Mouse (Mus musculus) midbrain, embryonic 16.5 days (tissue): ENCODE data around the gene Trmt10a. TPM values are rescaled to one million over a fixed set of nuclear protein-coding genes. Genes with fewer than 3 reads are reported as not detected.
A peak's percentile ranks its signal among the peaks of the same experiment; 100 is the strongest.

Experiments used
- ATAC-seq: fragments of 200-750 bp; cut with Nextera tagmentation; 2 replicates; pipeline ENCODE4 v1.8.0; 2017; ENCODE audit warnings: moderate TSS enrichment
- H3K27ac ChIP-seq: fragments of 300-500 bp; sonication (generic); 2 replicates; pipeline ENCODE4 v1.5.1; 2014; ENCODE audit warnings: mild to moderate bottlenecking, low read length, mixed read lengths
- H3K27me3 ChIP-seq: fragments of 300-500 bp; sonication (generic); 2 replicates; pipeline ENCODE4 v1.6.1; 2014; ENCODE audit warnings: low read depth, low read length, mixed read lengths; ENCODE audit not compliant: control insufficient read depth, insufficient read depth
- H3K36me3 ChIP-seq: fragments of 300-500 bp; sonication (generic); 2 replicates; pipeline ENCODE4 v1.6.1; 2014; ENCODE audit warnings: mild to moderate bottlenecking, low read length, moderate library complexity, mixed read lengths; ENCODE audit not compliant: control insufficient read depth, insufficient read depth
- H3K4me1 ChIP-seq: fragments of 300-500 bp; sonication (generic); 2 replicates; pipeline ENCODE4 v1.6.1; 2014; ENCODE audit warnings: mild to moderate bottlenecking, low read length, mixed read lengths; ENCODE audit not compliant: control insufficient read depth, insufficient read depth
- H3K4me2 ChIP-seq: fragments of 300-500 bp; sonication (generic); 2 replicates; pipeline ENCODE4 v1.6.1; 2014; ENCODE audit warnings: mild to moderate bottlenecking, low read length, mixed read lengths
- H3K4me3 ChIP-seq: fragments of 300-500 bp; sonication (generic); 2 replicates; pipeline ENCODE4 v1.5.1; 2014; ENCODE audit warnings: low read depth, mild to moderate bottlenecking, low read length, moderate library complexity, mixed read lengths
- H3K9ac ChIP-seq: fragments of 300-500 bp; sonication (generic); 2 replicates; pipeline ENCODE4 v1.6.1; 2014; ENCODE audit warnings: low read depth, low read length, mixed read lengths
- H3K9me3 ChIP-seq: fragments of 300-500 bp; sonication (generic); replicated peaks from 2 replicates; pipeline ENCODE4 v1.6.1; 2014; ENCODE audit warnings: mild to moderate bottlenecking, low read length, mixed read lengths; ENCODE audit not compliant: control insufficient read depth, poor library complexity, severe bottlenecking
- WGBS: fragments of 180-500 bp; shearing (Covaris S2); extraction: QIAGEN DNeasy Blood & Tissue Kit; methylation state at CpG from one replicate; pipeline ENCODE4 v1.1.7; 2014; 5-methylcytosine and 5-hydroxymethylcytosine counted together
- polyA plus RNA-seq: library from polyadenylated mRNA; unstranded; fragments of >200 nt; fragmentation: Nextera tagmentation; extraction: Ambion mirVana; gene quantifications from 2 replicates; pipeline ENCODE4 v1.2.1, GENCODE M21; 2015

The Trmt10a gene
- 6.9 and 7.9 TPM in 2 replicates for polyA plus RNA-seq

GRCm38 (mm10) chr3:138143315-138144059 lies at the start of gene Trmt10a:
TSS of gene Trmt10a (plus strand) at chr3:138143448.
- Histone ChIP-seq H3K4me3 (peak within 1 kb of the TSS; percentile 73), H3K9ac (peak within 1 kb of the TSS; percentile 79), H3K9me3 (no peaks in the 10 kb centered on the region), H3K4me1 (peaks cover 11% of the 10 kb centered on the region), H3K27me3 (no peaks in the 10 kb centered on the region), H3K4me2 (peak within 1 kb of the TSS; percentile 85), H3K36me3 (no peaks in the 10 kb centered on the region), H3K27ac (peak within 1 kb of the TSS; percentile 98)
- under 1% methylated on average over 70 of the region's 70 CpGs for WGBS
- peak; percentile 99 for ATAC-seq

DNA sequence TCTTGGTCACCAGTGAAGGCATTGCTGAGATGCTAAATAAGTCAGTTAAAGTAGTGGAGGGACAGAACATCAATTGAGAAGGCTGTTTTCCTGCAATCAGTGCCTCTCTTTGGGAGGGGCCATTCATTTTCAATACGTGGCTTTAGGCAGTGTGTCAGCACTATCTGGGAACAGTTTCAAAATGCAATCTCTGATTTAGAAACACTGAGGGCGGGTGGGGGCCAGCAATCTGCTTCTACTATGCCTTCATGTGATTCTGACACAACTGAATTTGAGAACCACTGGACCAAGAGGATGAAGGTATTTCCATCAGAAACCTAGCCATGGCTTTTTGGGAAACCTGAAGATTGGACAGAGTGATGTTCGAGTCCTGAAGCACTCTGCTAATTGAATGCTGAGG lies 47.9 kb upstream of the Trmt10a start:
- Histone ChIP-seq H3K9ac (no peak overlapping the region), H3K4me2 (no peak overlapping the region), H3K4me3 (no peak overlapping the region), H3K4me1 (no peaks in the 10 kb centered on the region), H3K36me3 (no peaks in the 10 kb centered on the region), H3K9me3 (no peaks in the 10 kb centered on the region), H3K27me3 (no peaks in the 10 kb centered on the region), H3K27ac (0 out of 2 replicates have a peak overlapping the region, but pooled peaks have one; percentile 28)
- 86% methylated on average over 3 of the region's 3 CpGs for WGBS
- ATAC-seq = no peak

DNA sequence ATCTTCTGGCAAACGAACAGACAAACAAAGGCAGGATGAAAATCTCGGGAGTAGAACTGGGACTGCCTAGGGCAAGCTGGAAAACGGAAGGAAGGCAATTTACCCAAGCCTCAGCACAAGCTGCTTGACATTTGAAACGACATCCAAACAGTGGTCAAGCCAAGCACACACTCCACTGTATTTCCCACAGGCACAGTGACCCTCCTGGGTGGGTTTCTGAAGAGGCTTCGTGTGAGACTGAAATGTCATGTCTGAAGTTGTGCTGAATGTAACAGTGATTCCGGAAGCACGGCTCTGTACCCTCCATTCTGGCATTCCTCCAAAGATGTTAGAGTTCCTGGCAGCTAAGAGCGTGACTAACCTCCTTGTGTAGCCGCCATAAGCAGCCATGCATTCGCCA lies 47.5 kb upstream of the Trmt10a start:
- Histone ChIP-seq H3K27me3 (no peaks in the 10 kb centered on the region), H3K4me1 (no peaks in the 10 kb centered on the region), H3K4me3 (no peak overlapping the region), H3K36me3 (no peaks in the 10 kb centered on the region), H3K27ac (0 out of 2 replicates have a peak overlapping the region, but pooled peaks have one; percentile 28), H3K9ac (no peak overlapping the region), H3K9me3 (no peaks in the 10 kb centered on the region), H3K4me2 (no peak overlapping the region)
- no peak for ATAC-seq
- 60% methylated on average over 10 of the region's 10 CpGs for WGBS

GRCm38 (mm10) chr3:138096263-138097028 lies 46.8 kb upstream of the Trmt10a start:
- 0 out of 2 replicates have a peak, but pooled peaks have one; percentile 14 for ATAC-seq
- H3K27ac ChIP-seq = no peak overlapping the region
- H3K4me3 ChIP-seq = no peak overlapping the region
- H3K36me3 ChIP-seq = no peaks in the 10 kb centered on the region
- no peak overlapping the region for H3K9ac ChIP-seq
- no peaks in the 10 kb centered on the region for H3K9me3 ChIP-seq
- H3K4me2 ChIP-seq = no peak overlapping the region
- 88% methylated on average over 19 of the region's 19 CpGs for WGBS
- no peaks in the 10 kb centered on the region for H3K27me3 ChIP-seq
- no peaks in the 10 kb centered on the region for H3K4me1 ChIP-seq

- H3K4me1 ChIP-seq = no peaks in the 10 kb centered on the region
- no peak overlapping the region for H3K4me3 ChIP-seq
- no peak overlapping the region for H3K4me2 ChIP-seq
- ATAC-seq = no peak
- 72% methylated on average over 1 of the region's 1 CpGs for WGBS
- no peak overlapping the region for H3K27ac ChIP-seq
- H3K9ac ChIP-seq = no peak overlapping the region
- no peaks in the 10 kb centered on the region for H3K9me3 ChIP-seq
- H3K27me3 ChIP-seq = no peaks in the 10 kb centered on the region
- H3K36me3 ChIP-seq = no peaks in the 10 kb centered on the region
Measured at GRCm38 (mm10) chr3:138097718-138098117, 45.5 kb upstream of the Trmt10a start.

DNA sequence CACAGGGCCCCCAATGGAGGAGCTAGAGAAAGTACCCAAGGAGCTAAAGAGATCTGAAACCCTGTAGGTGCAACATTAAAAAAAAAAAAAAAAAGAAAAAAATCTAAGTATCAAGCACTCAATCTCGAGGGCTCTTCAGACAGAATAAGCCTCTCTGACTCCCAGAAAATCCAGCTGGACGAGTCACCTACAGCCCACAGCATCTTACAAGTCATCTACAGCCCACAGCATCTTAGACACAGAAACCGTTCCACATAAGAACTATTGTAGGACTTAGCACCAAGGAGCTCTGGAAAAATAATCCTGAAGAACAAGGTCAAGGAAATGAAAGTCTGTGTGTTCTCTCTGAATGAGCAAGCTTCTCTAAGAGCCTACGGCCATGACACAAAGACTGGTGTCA lies 41.3 kb upstream of the Trmt10a start:
- Histone ChIP-seq H3K36me3 (0 out of 2 replicates have a peak, but pooled peaks cover 1% of the 10 kb centered on the region), H3K9ac (no peak overlapping the region), H3K9me3 (no peaks in the 10 kb centered on the region), H3K4me1 (no peaks in the 10 kb centered on the region), H3K4me2 (no peak overlapping the region), H3K4me3 (no peak overlapping the region), H3K27me3 (no peaks in the 10 kb centered on the region), H3K27ac (no peak overlapping the region)
- ATAC-seq = no peak
- 80% methylated on average over 4 of the region's 4 CpGs for WGBS

- H3K36me3 ChIP-seq = 0 out of 2 replicates have a peak, but pooled peaks cover 2% of the 10 kb centered on the region
- no peaks in the 10 kb centered on the region for H3K9me3 ChIP-seq
- WGBS = 88% methylated on average over 4 of the region's 4 CpGs
- no peak overlapping the region for H3K4me2 ChIP-seq
- H3K4me3 ChIP-seq = no peak overlapping the region
- H3K27me3 ChIP-seq = no peaks in the 10 kb centered on the region
- no peak for ATAC-seq
- H3K9ac ChIP-seq = no peak overlapping the region
- H3K4me1 ChIP-seq = no peaks in the 10 kb centered on the region
- no peak overlapping the region for H3K27ac ChIP-seq
Measured at GRCm38 (mm10) chr3:138103690-138104089, 39.6 kb upstream of the Trmt10a start.

- Histone ChIP-seq H3K4me2 (no peak overlapping the region), H3K4me1 (no peaks in the 10 kb centered on the region), H3K4me3 (no peak overlapping the region), H3K9ac (no peak overlapping the region), H3K9me3 (no peaks in the 10 kb centered on the region), H3K27me3 (no peaks in the 10 kb centered on the region), H3K36me3 (0 out of 2 replicates have a peak, but pooled peaks cover 2% of the 10 kb centered on the region), H3K27ac (no peak overlapping the region)
- WGBS = 67% methylated on average over 5 of the region's 5 CpGs
- no peak for ATAC-seq
Measured at GRCm38 (mm10) chr3:138105056-138105455, 38.2 kb upstream of the Trmt10a start.

DNA sequence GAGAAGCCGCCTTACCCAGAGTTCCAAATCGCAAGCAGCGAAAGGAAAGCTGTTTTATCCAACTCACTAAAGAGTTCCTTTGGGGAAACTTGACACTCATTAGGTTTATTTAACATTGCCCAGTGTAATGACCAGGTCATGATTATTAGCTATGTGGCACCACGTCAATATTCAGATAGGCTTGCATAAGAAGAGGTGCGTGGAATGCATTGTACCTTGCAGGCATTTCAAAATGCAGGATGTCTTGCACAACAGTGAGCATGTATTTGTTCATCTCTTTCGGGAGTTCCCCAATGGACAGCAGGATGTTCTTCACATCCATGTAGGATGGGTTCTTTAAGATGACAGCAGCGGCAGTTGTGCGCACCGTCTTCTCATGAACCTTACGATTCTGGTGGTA lies 36.4 kb upstream of the Trmt10a start:
- Histone ChIP-seq H3K4me3 (no peak overlapping the region), H3K4me2 (no peak overlapping the region), H3K9ac (no peak overlapping the region), H3K4me1 (no peaks in the 10 kb centered on the region), H3K27ac (no peak overlapping the region), H3K27me3 (no peaks in the 10 kb centered on the region), H3K36me3 (0 out of 2 replicates have a peak, but pooled peaks cover 2% of the 10 kb centered on the region), H3K9me3 (no peaks in the 10 kb centered on the region)
- 95% methylated on average over 10 of the region's 10 CpGs for WGBS
- ATAC-seq = no peak
